Mouse (Mus musculus) T-helper 1 cell (primary cell): ENCODE measurements around the gene Gm3625.

Source experiments
- in situ Hi-C: fragments of 300-600 bp; cut with MboI, MseI; formaldehyde crosslinking; loops from one replicate; pipeline ENCODE4 v1.15.1; 2025; ENCODE audit warnings: high pct_unique_total_duplicates

Gm3625 gene

DNA sequence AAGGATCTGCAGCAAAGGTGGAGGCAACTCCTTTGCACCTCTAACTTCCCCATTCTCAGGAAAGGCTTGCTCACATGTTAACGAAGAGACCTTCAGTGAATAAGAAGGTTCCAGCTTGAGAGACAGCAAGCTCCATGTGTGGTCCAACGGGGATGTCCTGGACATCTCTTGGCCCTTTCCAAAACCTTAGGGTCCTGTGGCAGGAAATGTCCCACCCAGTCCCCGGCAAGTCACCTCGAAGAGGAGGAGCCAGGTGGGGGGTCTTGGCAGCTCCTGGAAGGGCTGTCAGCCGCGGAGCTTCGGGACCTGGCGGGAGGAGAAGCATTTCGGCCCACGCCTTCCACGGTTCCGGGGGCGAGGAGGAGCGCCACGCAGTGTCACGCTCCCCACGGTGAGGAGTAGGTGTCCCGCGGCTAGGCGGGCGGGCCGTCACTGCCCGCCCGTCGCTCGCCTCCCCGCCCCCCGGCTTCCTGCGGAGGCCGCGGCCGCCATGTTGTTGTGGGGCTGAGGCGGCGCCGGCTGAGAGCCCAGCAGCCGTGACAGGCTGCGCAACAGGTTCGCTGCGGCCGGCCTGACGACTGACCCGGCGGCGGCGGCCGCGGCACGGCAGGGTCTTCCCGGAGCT is at the start of gene Gm3625, which contains the start of gene Itsn2:
Gene Gm3625, minus strand, starts transcription at position 387 of the 625 bp plus-strand sequence.
Gene Itsn2, plus strand, starts transcription at position 98 of the 625 bp plus-strand sequence.
- in situ Hi-C loops: no loop called here

DNA sequence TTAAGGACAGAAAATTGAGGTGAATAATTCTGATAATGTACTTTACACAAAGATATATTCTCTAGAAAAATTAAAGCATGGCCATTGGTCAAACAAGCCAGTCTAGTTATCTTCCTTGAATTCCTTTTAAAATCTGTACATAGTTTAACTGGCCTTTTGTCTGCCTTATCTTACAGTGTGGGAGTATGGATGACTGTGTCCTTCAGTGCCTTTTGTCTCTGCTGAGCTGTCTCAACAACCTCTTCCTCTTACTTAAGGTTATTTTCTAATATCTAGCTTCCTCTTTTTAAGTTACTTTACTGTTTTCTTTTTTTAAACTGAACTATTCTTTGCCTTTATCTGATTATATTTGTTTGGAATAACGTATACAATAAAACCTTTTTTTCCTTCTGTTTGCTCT is 48.0 kb upstream of the Gm3625 start:
- in situ Hi-C loops: loop anchor here (10.0 kb wide), 1 partner anchor 224 kb away; no protein-coding TSS in a partner anchor

DNA sequence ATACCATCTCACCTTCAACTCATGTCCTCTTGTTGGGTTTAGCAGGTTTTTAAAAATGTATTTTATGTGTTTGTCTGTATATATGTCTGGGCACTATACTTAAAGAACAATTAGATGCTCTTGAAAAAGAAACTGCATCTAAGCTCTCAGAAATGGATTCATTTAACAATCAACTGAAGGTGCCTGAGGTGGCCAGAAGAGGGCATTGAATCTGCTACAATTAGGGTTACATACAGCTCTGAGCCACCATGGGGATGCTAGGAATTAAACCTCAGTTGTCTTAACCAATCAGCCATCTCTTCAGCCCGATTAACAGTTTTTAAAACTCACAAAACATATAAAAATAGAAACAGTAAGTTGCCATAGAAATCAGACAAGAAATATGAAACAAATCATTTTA is 45.7 kb upstream of the Gm3625 start:
- in situ Hi-C loops: no loop called here

DNA sequence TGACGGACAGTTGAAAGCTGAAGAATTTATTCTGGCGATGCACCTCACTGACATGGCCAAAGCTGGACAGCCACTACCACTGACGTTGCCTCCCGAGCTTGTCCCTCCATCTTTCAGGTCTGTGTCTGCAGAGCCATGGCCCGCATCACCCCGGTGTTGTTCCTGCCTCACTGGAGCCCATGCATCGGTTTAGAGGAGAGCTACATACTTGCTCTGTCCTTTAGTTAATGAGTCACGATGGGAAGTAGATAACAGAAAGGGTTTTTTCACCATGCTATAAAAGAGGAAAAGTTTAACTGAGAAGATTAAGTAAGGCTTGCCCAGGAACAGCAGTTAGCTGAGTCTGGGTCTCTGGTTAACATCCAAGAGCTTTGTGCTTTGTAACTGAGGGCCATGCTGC is 40.2 kb upstream of the Gm3625 start:
- in situ Hi-C loops: no loop called here

DNA sequence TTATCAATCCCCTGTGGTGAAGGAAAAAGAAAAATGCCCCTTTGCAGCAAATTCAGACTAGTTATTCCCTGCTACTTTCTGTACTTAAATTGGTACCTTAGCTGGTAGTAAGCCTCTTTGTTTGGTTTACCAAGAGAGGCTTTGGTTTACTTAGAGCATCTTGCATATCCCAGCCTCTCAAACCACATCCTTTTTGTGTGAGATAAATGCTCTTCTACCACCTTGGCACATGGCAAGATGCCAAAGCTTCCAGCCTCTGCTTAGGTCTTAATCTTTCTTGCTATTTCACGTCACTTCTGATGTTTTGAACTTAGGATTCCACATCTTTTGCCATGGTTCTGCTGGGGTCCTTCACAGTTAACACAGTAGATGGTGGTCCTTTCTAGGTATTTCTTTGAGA is 31.5 kb upstream of the Gm3625 start:
- in situ Hi-C loops: no loop called here

DNA sequence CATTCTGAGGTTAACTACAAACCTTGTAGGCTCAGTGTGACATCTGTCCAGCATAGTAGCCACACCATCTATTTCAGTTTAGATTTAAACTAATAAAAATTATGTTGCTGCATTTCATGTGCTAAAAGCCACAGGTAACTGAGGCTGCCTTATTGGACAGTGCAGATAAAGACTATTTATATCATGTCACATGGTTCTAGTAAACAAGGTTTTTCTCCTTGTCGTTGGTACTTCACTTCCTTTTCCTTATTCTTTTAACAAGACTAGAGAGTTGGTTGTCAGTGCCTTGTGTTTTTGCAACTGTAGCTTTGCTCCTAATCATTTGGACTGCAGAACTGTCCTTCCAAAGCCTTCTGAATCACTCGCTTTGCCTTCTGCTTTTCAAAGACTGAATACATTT is 22.0 kb upstream of the Gm3625 start:
- in situ Hi-C loops: no loop called here

DNA sequence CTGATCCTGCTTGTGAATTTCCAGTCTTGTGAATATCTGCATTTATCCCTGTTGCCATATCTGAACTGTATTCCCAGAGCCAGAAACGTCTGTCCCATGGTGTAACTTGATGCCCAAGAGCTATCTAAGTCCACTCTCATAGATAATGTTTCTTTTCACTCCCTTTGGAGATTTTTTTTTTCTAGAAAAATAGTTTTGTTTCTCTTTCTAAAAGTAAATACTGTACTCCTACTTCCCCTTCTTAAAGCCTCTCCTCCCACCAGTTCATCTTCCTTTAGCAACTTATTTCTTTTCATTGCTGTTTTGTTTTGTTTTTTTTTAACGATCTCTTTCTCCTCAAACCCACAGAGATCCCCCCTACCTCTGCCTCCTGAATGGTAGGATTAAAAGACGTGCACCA is 13.9 kb upstream of the Gm3625 start:
- in situ Hi-C loops: no loop called here

DNA sequence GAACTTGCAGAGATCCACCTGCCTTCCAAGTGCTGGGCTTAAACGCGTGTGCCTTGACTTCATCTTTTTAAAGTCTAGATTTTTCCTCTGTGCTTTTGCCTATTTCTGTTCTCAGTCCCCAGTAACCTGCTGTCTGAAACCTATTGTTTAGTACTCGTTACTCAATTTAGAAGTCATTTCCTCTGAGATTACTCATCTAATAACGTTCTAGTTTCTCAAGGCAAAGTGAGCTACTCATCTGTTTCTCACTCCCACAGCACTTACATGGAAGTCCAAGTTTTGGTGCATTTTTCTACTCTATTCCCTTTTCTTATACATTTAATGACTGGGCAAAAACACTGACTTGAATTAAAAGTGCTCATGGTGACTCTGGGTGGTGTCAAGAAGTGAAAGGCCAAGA is 7.0 kb upstream of the Gm3625 start:
- in situ Hi-C loops: no loop called here

DNA sequence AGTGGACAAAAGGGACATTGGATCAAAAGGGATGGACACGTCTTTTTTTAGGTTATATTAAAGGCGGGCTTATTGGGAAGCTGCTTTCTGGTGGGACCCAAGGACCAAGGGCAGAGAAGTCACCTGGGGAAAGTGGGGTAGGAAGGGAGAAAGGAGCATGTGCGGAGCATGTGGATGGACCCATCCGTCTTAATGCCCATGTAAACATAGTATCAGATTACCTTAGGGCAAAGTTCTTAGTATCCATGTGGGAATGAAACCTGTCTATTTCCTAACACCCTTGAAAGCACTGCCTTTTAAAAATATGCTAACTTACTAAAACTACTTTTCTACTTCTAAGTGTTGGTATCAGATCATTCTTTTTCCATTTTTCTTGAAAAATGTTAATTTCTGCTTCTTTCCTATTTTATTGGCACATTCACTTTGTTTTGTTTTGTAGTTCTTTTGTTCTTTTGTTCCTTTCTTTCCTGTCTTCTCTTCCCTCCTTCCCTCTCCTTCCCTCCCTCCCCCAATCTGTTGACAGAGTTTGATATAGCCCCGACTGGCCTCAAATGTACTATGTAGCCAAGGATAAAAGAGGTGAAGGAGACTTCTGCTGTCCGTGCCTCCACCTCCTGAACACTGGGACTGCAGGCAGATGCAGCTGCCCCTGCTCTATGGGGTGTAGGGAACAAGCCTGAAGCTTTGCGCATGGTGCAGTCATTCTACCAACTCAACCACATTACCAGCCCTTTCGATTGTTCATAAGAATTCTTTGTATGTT is 6.1 kb upstream of the Gm3625 start:
- in situ Hi-C loops: no loop called here

DNA sequence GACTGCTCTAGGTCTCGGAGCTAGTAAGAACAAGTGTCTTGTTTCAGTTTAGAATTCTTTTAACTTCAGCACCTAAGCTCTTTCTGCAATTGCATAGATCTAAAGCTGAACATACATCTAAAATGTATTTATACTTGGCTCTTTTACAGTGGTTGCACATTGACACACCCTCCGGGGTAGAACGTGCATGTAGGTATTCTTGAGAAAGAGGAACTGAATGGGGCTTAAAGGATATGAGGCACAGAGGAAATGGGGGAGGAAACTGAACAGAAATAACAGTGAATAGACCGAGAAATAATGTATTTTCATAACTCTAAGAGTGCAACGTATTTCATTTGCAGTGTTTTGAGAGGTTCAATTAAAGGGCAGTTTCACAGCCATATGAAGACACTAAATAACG is 2.3 kb upstream of the Gm3625 start:
- in situ Hi-C loops: no loop called here

DNA sequence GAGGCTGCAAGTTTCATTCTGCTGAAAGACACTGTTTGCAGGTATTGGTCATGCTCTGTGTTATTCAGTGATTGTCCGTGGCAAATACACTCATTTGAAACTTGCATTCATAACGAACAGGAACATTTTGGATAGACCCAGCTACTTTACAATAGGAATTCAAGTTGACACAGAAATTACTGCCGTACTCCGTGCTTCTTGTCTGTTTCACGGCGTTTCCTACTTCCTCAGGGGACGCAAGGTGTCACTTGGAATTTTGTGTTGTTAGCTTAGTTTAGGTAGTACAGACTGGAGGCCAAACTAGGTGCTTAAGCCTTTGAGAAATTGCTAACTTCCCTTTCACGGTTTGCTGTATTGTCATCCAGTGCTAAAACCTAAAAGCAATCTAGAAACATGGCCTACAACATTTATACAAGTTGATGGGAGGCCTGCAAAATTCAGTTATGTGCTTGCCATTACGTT is 1.2 kb upstream of the Gm3625 start:
- in situ Hi-C loops: no loop called here

DNA sequence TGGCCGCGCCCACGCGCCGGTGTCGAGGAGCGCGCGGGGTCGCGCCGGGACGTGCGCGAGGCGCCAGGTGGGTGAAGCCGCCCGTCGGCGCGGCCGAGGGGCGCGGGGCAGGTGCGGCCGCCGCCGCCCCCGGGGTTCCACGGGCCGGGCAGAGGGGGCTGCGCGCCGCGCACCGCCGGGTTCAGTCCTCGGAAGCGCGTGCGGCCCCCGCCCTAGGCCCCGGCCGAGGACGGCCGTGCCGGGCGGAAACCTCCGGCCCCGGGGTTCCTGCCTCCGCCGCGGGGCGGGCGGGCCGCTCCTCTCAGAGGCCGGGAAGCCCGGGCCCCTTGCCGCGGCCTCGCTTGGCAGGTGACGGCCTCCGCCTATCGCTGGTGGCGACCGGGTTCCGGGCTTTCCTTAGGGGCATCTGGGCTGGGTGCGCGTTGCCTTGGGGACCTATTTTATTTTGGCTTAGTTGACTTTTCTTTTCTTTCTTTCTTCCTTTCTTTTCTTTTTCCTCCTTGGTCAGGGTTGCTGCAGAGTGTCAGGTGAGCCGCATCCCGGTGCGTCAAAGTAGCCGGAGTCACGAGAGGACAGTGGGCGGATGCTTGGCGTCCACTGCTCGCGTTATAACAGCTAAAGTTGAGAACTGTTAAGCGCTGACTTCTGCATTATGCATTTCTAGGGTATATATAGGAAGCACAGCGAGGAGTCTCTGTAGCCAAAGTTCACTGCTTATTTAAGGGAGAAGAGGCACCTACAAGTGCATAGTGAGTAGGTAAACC is 621 bp upstream of the Gm3625 start:
- in situ Hi-C loops: no loop called here

DNA sequence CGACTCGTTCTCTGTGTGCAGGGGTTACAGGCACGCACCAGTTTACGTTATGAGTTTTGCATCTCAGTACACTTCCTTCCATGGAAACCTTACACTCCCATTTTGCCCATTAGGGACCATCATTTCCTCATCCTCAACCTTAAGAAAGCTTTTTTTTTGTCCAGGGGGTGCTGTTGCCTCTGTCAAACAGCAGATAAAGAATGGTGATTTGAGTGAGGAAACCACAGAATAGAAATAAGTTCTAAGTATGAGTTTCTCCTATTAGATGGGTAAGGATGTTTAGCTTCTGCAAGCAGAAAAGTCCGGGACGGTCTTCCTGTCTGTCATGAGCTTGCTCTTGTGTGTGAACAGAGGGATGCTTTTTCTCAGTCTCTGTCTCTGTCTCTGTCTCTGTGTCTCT is 702 bp downstream of the Gm3625 start:
- in situ Hi-C loops: no loop called here

DNA sequence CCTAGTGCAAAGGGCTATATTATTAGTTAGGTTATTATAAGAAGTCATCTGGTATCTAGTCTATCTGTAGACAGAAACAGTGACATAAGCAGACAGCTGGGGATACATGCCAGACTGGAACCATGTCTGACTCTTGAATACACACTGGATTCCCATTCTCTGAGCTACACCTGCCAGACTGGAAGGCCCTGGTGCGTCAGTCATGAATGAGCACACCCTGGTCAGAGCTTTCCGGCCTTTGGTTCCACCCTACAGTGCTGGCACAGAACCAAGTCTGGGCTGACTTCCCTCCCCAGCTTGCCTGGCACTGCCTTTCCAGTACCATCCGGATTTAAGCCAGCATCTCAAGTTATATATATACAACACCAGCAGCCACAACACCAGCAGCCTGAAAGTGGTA is 4.1 kb downstream of the Gm3625 start:
- in situ Hi-C loops: no loop called here

DNA sequence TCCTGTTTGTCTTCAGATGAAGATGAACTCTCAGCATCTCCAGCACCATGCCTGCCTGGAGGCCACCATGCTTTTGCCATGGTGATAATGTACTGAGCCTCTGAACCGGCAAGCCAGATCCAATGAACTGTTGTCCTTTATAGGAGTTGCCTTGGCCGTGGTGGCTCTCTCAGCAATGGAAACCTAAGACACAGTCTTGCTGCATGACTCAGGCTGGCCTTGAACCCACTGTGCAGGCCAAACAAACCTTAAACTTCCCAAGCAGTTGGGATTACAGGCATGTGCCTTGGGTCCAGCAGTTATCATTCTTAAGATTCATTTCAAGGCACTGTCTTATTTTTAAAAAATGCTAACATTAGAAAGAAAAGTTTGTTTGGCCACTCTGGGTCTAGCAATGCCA is 4.9 kb downstream of the Gm3625 start:
- in situ Hi-C loops: no loop called here

DNA sequence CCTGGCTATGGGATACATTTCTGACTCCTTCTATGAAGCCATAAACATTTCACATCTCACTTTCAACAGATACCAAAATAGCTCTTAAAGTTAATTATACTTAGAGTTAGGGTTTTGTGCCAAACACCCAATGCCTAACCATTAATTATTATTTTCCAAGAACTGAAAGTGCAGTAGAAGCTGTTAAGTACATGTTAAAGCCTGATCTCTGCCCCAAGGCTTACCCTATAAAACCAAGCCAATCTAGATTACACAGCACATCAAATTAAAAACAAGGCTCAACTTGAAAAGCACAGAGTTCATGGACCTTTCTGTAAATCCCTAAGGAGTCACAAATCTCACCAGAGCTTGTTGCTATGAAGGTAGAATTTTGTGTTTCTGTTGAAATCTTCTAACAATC is 10.4 kb downstream of the Gm3625 start:
- in situ Hi-C loops: no loop called here

DNA sequence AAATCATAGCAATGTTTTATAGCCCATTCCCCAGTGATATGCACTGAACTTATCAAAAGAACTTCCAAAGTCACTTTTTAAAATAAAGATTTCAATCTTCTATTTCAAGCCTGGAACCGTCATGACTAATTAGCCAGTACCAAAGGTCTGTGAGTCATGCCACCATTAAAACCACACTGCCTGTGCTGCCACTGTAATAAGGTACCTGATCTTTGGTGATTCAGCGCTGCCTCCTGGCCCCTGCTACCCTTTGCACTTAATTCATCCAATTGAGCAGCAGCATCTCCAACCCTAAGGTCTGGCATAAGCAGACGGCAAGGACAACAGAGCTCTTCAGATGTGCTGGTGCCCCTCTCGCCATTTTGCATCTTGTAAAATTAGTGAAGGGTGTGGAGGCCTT is 18.7 kb downstream of the Gm3625 start:
- in situ Hi-C loops: no loop called here

DNA sequence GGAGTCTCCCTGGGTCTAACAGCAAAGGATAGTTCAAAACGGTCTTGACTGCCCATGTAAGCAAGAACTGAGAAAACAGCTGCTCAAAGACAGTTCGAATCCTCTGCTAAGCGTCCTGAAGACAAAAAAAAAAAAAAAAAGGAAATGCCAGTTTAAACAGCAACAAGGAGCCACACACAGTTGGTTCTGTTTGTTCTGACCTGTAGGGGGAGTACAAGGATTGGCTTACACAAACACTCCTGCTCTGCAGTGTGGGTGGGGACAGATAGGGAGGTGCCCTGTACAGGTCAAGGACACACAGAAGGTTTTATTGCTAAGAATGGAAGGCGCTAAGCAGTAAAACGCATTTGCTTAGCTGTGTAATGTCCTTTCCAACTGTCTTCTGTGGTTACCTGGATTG is 20.9 kb downstream of the Gm3625 start:
- in situ Hi-C loops: no loop called here

DNA sequence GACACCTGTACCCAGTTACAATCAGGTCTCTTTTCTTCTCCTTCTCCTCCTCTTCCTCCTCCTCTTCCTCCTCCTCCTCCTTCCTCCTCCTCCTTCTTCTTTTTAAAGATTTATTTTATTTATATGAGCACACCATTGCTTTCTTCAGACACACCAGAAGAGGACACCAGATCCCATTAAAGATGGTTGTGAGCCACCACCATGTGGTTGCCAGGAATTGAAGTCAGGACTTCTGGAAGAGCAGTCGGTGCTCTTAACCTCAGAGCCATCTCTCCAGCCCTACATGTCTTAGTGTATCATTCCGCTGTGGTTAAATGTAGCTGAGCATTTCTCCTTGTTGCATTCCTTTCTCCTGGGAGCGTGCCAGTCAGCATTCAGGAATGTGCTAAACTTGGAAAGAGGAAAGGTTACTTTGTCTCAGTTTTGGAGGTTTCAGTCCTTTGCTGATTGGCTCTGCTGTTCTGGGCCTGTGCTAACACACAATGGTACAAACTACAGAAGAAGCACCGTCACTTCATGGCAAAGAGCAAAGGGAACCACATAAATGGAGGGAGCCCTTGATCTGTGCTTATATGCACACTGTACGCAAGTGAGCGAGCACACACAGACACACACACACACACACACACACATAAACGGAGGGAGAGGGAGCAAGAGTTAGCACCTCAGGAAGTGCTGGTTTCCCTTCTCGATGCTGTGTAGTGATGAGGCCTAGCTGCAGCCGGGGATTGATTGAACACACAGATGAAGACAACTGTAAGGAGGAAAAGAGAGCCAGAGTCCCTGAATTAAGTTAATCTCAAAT is 34.0 kb downstream of the Gm3625 start:
- in situ Hi-C loops: no loop called here

DNA sequence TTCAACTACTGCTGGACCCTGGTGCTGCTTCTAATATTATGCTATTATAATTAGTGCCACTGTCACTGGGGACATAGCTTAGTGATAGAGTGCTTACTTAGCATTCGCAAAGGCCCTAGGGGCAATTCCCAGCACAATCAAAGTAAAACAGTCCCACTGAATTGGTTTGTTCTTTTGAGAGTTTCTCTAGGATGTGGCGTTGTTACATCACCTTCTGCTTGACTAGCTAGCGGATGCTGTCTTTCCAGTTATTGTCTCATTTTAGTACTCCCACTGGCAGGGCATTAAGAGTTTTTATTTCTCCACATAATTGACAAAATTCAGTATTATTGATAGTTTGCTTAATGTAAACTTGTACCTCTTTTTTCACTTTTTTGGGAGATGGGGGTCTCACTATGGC is 34.7 kb downstream of the Gm3625 start:
- in situ Hi-C loops: no loop called here

DNA sequence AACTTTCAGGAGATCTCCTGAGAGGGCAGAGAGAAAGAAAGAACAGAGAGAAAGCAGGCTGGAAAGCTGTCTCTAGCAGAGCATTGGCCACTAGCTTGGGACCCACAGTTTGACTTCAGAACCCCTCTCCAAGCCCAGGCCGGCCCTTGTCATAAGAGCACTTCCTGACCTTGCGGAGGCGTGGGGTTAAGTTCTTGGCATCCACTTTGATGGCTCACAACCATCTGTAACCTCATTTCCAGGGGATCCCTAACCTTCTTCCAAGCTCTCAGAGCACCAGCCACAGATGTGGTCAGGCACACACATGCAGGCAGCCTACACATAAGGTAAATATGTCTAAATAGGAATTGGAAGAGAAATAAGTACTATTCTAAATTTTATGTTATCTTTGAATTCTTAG is 35.3 kb downstream of the Gm3625 start:
- in situ Hi-C loops: no loop called here

DNA sequence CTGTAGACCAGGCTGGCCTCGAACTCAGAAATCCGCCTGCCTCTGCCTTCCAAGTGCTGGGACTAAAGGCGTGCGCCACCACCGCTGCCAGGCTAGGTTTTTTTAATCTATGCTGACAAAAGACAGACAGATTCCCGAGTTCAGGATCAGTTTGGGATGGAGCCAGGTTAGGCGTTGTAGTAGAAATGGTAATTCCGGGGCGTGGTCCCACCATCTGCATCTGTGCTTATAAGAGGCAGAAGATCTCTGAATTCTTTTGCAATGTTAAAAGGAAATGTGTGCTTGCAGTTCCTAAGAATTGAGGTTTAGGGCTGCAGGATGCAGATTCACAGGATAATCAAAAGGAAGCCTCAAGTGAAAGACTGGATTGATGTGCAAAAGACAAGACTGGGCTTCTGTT is 35.8 kb downstream of the Gm3625 start:
- in situ Hi-C loops: no loop called here
